Mouse (Mus musculus) urinary bladder, postnatal 4 days (tissue): Measurements from ENCODE around the gene Adgrv1.
A peak's percentile ranks its signal among the peaks of the same experiment; 100 is the strongest.

Experiments used
- DNase-seq, 2 experiments: peaks; one replicate each; pipeline ENCODE4 v3.0.0; 2021 to 2022; ENCODE audit warnings: low spot score in 2 of 2

Gene Adgrv1

GRCm38 (mm10) chr13:81425111-81425510 lies 207.8 kb downstream of the Adgrv1 start:
- no peak for DNase-seq

DNA sequence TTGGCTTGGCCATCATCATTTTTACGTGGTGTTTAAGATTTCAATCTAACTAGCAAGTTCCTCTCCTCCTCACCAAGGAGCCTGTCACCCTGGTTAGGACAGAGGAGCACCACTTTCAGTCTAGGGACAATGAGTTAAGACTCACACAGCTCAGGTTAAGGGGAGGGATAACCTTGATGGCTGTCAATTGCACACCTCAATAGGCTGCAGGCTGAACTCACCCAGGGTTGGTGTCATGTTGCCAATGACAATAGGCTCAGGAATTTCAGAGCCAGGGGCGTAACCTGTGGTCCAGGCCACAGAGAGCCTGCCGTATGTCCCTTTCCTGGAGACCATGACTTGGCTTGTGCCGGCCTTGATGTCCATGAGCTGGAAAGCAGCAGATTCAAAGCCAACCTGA lies 209.0 kb downstream of the Adgrv1 start:
- DNase-seq = no peak

- no peak for DNase-seq
These were observed 225.0 kb downstream of the Adgrv1 start for GRCm38 (mm10) chr13:81407881-81408460.

DNA sequence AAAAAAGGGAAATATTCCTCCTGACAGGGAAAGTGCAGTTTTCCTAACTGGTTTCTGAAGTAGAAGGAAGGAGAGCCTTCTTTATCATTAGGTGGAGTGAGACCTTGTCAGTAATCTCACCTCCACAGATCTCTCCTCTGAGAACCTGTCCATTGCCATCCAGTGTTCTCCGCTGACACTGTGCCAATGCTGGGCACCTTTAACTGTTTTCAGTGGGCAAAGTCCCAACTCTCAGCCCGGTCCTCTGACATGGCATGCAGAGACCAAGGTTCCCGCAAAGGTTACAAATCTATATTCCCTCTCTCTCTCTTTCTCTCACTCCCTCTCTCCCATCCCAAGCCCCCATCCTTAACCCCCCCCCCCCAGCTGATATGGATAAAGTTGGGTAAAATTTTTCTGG lies 230.1 kb downstream of the Adgrv1 start:
- no peak for DNase-seq

DNA sequence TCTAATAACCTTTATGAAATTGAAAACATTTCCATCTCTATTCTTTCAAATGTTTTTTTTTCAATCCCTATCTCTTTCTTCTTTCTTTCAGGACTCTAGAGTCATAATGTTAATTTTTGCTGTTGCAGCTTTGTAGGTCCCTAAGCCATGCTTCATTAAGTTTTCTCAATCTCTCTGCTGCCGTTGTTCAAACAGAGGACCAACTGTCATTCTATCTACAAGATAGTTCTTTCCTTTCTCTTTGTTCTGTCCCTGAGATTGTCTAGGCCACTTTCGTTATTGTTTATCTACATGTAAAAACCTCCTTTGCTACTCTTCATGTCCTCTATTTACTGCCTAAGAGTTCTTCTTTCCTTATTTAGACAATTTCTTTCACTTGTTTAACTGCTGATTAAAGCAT lies 230.8 kb downstream of the Adgrv1 start:
- DNase-seq = no peak

- no peak for DNase-seq
These were observed 231.2 kb downstream of the Adgrv1 start for GRCm38 (mm10) chr13:81401742-81402141.

DNA sequence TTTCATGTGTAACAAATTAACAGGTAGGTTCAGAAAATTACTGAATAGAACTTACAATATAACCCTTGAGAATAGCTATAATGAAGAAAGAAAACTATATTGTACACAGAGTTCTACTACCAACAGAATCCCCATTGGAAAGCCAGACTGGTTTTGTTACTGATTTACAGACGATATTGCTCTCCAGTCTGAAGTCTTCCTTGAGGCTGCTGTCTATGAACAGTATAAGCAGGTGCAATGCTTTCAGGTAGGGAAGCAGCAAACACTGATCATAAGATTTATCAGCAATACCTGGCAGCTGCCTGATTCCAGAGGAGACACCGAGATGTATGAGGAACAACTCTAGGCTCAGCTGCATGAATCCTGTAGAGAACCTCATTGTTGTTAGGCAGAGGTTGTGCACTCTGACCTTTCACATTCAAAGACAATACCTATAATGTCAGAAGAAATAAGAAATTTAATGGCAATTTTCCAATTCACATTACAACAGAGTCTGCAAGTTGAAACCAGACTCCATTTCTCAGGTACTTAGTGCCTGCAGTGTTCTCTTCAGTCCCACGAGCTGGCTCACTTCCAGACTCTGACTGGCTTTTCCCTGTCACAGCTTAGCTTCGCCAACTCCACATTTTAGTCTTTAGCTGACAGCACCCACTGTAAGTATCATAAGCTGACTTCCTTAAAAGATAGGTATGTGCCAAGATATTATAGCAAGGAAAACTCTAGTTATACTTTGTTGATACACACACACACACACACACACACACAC lies 247.2 kb downstream of the Adgrv1 start:
- DNase-seq = no peak

GRCm38 (mm10) chr13:81381835-81382234 lies 251.1 kb downstream of the Adgrv1 start:
- DNase-seq = no peak

DNA sequence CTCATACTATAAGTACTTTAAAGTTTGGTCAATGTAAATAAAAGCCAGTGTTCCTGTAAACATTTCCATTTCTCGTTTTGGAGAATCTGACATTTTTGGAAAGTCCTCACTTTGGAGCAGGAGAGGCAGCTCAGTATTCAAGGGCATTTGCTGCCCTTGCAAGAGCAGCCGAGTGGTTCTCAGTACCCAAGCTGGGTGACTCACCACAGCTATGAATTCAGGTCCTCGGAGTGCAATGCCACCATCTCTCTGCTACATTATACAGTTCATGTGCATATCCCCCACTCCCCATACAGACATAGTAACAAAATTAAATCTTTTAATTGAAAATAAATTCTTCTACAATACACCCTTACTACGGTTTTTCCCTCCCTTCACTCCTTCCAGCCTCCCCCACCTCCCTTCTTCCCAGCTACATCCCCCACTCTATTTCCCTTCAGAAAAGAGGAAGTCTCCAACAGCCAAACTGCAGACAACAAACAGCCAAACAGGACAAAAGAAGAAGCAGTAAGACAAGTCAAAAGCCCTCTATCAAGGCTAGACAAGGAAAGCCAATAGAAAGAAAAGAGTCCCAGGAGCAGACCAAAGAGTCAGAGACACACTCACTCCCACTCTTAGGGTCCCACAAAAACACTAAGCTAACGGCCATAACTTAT lies 262.0 kb downstream of the Adgrv1 start:
- no peak for DNase-seq

DNA sequence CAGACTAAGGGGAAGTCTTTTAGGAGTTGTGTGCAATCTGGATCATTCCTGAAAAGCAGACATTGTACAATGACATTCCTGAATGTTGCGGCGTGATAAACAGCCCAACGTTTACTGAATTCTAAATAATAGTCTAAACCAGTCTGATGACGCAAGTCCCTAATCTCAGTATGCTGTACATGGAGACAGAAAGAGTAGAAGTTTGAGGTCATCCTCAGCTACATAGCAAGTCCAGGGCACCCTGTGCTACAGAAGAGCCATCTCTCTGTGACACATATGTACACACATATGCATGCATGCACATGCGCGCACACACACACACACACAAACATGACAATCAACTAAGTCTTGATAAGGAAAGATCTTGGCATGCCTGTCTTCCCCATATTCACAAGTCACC lies 262.8 kb downstream of the Adgrv1 start:
- DNase-seq = no peak

DNA sequence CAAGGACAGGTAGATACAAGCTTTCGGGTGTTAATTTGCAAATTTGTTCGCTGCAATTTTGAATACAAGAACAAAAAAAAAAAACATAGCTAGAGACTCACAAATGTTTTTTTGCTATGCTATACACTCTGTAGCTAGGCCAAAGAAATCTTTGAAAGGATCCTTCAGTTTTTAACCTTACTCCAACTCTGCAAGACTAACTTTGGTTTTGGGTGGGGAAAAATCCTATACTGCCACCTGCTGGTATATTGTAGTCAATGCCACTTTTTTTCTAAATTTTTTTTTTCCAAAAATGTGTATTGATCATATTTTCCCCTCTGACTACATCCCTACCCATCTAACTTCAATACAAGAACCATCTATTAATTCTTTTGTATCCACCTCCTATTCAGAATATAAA lies 263.4 kb downstream of the Adgrv1 start:
- DNase-seq = no peak

DNA sequence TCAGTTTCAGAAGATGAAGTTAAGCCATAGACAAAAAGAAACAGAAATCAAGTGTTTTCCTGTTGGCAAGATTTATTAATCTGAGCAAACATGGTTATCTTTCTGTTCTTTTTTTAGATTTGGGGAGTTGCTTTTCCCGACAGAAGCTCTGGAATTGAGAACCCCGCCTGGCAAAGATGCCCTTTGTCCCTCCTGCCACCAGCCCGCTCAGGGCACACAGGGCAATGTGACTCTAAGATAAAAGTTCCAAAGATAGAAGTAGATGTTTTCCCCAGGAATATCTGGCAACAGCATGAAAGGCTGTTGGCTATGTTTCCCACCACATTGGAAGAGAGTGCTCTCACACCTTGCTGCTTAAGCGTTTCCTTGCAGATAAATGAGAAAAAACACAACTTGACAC lies 264.0 kb downstream of the Adgrv1 start:
- DNase-seq = no peak

DNA sequence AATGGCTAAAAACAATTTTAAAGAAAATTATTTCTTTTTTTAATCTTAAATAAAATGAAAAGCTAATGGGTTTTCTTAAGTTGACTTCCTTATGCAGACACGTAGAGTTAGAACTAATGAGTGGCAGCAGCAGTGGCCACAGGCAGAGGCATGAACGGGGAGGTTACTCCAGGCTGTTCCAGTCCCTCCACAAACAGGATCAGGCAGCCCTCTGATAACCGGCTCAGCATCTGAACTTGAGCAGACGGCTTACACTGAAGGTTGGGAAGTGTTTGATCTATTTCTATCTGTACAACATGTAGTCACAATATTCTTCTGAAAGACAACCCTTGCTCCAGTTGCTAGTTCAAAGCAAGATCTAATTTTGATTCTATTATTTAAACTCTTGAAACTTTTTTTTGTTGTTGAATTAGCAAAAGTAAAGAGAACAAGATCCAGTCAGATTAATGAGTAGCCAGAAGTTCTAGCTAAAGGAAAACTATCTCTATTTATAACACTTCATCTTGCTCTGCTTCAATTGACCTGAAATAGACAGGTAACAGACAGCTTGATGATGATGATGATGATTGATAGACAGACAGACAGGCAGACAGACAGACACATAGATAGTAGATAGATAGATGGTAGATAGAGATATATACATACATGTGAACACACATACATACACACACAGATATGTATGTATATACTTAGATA lies 265.1 kb downstream of the Adgrv1 start:
- no peak for DNase-seq

DNA sequence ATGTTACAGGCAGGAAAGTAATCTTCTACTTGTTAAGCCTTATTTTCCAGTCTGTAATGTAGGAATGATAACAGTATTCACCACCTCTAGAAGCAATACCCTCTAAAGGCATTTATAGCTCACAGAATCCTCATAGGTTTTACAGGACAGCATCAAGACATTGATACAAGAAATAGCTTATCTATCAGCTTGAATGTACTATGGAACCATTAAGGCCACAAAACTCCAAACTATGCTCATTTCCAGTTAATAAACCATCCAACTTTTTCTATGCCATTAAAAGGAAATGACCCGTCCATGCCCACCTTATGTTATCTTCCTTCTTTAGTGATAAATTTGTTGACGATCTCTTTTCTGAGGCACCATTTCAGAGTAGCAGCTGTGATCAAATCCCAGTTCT lies 272.6 kb downstream of the Adgrv1 start:
- DNase-seq = no peak

DNA sequence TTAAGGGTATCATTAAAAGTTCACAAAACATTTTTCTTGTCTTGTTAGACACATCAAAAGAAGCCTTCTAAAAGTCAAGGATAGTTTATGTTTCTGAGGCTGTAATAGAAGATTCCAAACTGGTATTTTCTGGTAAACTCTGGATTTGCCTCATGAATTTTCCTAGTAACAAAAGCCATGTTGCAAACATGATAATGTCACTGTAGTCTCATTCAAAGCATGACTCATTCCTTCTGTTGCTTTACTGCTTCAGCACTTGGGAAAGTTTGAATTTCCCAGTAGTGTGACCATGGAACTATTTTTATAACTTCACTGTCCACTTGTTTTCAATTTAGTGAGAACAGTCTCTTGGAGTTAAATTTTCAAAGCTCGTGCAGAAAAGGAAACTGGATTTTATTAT lies 274.2 kb downstream of the Adgrv1 start:
- DNase-seq = no peak

GRCm38 (mm10) chr13:81358365-81358764 lies 274.6 kb downstream of the Adgrv1 start:
- no peak for DNase-seq

GRCm38 (mm10) chr13:81357215-81357614 lies 275.7 kb downstream of the Adgrv1 start:
- DNase-seq = no peak

DNA sequence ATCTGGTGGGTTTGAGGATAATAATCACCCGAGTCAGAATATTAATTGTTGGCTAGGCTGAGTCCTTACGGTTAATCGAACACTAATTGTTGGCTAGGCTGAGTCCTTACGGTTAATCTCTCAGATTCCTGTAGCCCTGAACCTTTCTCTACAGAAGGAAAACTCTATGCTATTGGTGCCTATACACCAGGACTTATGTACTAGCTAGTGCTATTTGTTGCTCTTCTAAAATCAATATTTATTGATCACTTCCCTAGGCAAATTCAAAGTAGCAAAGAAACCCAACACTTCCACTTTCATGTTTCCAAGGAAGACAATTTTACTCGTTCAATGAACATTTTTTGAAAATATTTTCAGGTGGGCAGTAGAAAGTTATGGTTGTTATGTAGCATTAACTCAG lies 278.4 kb downstream of the Adgrv1 start:
- no peak for DNase-seq

- no peak for DNase-seq
These were observed 280.7 kb downstream of the Adgrv1 start for GRCm38 (mm10) chr13:81352296-81352695.

DNA sequence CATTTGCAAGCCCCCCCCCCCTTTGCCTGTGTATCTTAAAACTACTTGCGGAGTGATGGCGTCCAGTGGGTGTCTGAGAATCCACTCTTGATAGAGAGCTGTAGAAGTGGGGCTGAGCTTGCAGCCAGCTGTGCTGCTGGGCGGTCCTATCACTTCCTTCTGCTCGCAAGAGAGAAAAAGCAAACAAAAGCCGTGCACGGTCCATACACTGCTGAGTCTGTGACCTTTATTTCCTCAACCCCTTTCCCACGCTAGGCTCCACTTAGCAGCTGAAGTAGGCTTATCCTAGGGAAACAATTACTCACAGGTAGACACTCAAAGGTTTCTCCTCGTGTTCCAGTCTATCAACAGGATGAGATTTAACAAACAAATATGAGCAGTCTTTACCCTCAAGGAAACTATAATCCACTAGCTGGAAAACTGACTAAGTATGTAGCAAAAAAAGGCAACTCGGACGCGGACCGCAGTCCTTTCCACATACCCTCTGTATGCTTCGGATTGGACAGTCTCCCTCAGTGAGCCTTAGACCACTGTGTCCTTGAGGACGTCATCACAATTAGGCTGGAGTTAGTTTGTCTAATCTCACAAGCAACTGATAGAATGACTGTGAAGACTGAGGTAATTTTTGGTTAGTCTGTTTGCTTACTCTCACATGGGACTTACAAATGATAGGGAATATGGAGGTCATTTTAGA lies 281.3 kb downstream of the Adgrv1 start:
- DNase-seq = peak in 1 of 2 experiments; percentile 20

- no peak for DNase-seq
These were observed 285.5 kb downstream of the Adgrv1 start for GRCm38 (mm10) chr13:81347261-81347980.
